ENCODE assay signal across 10 mouse cellular contexts in genomic region chr1:162037968-162038421, GRCm38 (mm10). TPM values are rescaled to one million over a fixed set of nuclear protein-coding genes. Genes with fewer than 3 reads are reported as not detected.
DNase-seq lines count a peak whose midpoint lies in the region.
"Had no signal": no experiment of that assay in that cellular context is flagged by ENCODE, and none has a peak within 500 bp of the region (broad histone marks: within the 10 kb centered on the region; RNA-seq: fewer than 3 reads in every experiment).

No protein-coding gene starts in this region.

- intact Hi-C loops in heart, postnatal 36 days (cut with DNase I): loop anchor here (2.0 kb wide), 1 partner anchor 55 kb away; no protein-coding TSS in a partner anchor

- peak; percentile 91 for DNase-seq in NIH3T3 (ENCODE audit: low read depth)
- DNase-seq in cerebellum, adult 9-11 months: peak; percentile 14
- peak; percentile 11 to 48 for DNase-seq in frontal cortex, adult 2 months (ENCODE audit: extremely low spot score in 1 of 2, low spot score in 1 of 2)
- DNase-seq in heart, postnatal 36 days: peak; percentile 65 to 74
- DNase-seq in layer of hippocampus, adult 9-10 months (ENCODE audit: low spot score): peak; percentile 47
- DNase-seq in lung, postnatal 14 days: peak; percentile 57
- DNase-seq in skeletal muscle tissue, adult 2 months (ENCODE audit: low read depth, low spot score): peak; percentile 60
- no peak for DNase-seq in MN1 (ENCODE audit: low spot score)

RNA-seq across cellular contexts. Expression of gene 4930558K02Rik, which starts 58.6 kb away (rescaled TPM):
- polyA plus RNA-seq in frontal cortex, adult 2 months (2012; rRNA removed): 0.11 and 0.12 TPM in 2 replicates
- not detected for total RNA-seq in heart, postnatal 36 days (2021)
- total RNA-seq: G1E had no signal
- polyA plus RNA-seq: G1E; large intestine, adult 2 months had no signal
